Mouse (Mus musculus) heart, embryonic 10.5 days (tissue): ENCODE measurements around the gene Ythdf2. TPM values are rescaled to one million over a fixed set of nuclear protein-coding genes. Genes with fewer than 3 reads are reported as not detected.
A peak's percentile ranks its signal among the peaks of the same experiment; 100 is the strongest.

Experiments
- DNase-seq: peaks from one replicate; pipeline ENCODE4 v3.0.0-alpha.2; 2017; ENCODE audit warnings: low spot score
- H3K27ac ChIP-seq: fragments of 300-500 bp; sonication (generic); 2 replicates; pipeline ENCODE4 v1.5.1; 2016; ENCODE audit warnings: mild to moderate bottlenecking
- H3K27me3 ChIP-seq: fragments of 300-500 bp; sonication (generic); 2 replicates; pipeline ENCODE4 v1.6.1; 2016; ENCODE audit warnings: mild to moderate bottlenecking; ENCODE audit not compliant: poor library complexity, insufficient read depth, severe bottlenecking
- H3K36me3 ChIP-seq: fragments of 300-500 bp; sonication (generic); 2 replicates; pipeline ENCODE4 v1.6.1; 2016; ENCODE audit warnings: mild to moderate bottlenecking, moderate library complexity
- H3K4me1 ChIP-seq: fragments of 300-500 bp; sonication (generic); 2 replicates; pipeline ENCODE4 v1.6.1; 2016; ENCODE audit warnings: mild to moderate bottlenecking
- H3K4me3 ChIP-seq: fragments of 300-500 bp; sonication (generic); 2 replicates; pipeline ENCODE4 v1.5.1; 2016; ENCODE audit warnings: mild to moderate bottlenecking, moderate library complexity
- H3K9me3 ChIP-seq: fragments of 300-500 bp; sonication (generic); 2 replicates; pipeline ENCODE4 v1.6.1; 2016; ENCODE audit warnings: mild to moderate bottlenecking, moderate library complexity
- WGBS: fragments of 180-500 bp; shearing (Covaris S2); methylation state at CpG from one replicate; pipeline ENCODE4 v1.1.7; 2016; 5-methylcytosine and 5-hydroxymethylcytosine counted together
- polyA plus RNA-seq: library from polyadenylated mRNA; unstranded; fragments of >200 nt; fragmentation: Nextera tagmentation; extraction: Ambion mirVana; gene quantifications from 2 replicates; pipeline ENCODE4 v1.2.1, GENCODE M21; 2016

Gene Ythdf2
- polyA plus RNA-seq: 76.0 and 91.6 TPM in 2 replicates

DNA sequence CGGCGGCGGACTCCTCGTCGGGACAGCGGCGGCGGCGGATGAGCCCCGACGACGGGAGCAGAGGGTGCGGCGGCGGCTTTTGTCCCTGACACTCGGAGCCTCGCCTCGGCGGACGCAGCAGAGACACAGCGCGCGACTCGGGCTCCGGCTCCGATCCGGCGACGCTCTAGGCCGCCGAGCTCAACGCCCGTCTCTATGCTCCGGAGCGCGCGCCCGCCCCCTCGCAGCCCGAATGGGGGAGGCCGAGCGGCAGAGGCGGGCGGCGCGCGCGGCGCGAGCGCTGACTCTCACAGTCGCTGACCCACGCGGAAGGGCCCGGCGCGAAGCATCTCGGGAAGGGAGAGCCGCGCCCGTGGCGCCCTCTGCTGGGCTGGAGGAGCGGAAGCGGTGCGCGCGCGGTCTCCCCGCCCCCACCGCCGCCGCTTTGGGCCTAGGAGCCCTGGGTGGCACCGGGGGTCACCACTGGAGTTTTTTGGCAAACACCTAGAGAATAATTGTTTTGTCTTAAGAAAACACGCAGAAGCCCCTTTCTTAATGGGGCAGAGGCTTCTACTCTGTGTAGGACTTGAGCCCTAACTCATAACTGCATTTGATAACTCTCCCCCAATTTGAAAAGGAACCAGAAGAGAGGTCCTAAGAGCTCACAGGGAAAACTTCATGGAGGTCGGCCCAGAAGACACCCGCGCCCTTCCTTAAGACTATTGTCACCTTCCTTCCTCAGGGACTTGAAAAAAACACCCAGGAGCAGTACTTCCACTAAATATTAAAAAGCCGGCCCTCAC lies at the start of gene Ythdf2:
Ythdf2 (minus strand) TSS at position 351 of the 782 bp plus-strand sequence.
- WGBS: 1% methylated on average over 78 of the region's 78 CpGs
- DNase-seq: peak; percentile 97
- H3K9me3 ChIP-seq: no peaks in the 10 kb centered on the region
- H3K27me3 ChIP-seq: no peaks in the 10 kb centered on the region
- H3K4me1 ChIP-seq: peaks cover 16% of the 10 kb centered on the region
- peak within 1 kb of the TSS; percentile 99 for H3K27ac ChIP-seq
- H3K36me3 ChIP-seq: peaks cover 33% of the 10 kb centered on the region
- H3K4me3 ChIP-seq: peak within 1 kb of the TSS; percentile 89

GRCm38 (mm10) chr4:132260404-132261379 lies 48.6 kb upstream of the Ythdf2 start:
- H3K36me3 ChIP-seq: 0 out of 2 replicates have a peak, but pooled peaks cover 3% of the 10 kb centered on the region

GRCm38 (mm10) chr4:132259248-132259647 lies 47.1 kb upstream of the Ythdf2 start:
- H3K4me3 ChIP-seq: no peak overlapping the region; the same call in 1 of the 2 replicates

More at GRCm38 (mm10) chr4:132260404-132261379, 48.6 kb upstream of the Ythdf2 start:
- Histone ChIP-seq H3K4me1 (peaks cover 22% of the 10 kb centered on the region), H3K27me3 (no peaks in the 10 kb centered on the region), H3K27ac (peak overlapping the region; percentile 99), H3K9me3 (no peaks in the 10 kb centered on the region), H3K4me3 (peak overlapping the region; percentile 95)
- peak; percentile 77 for DNase-seq
- 3% methylated on average over 30 of the region's 64 CpGs for WGBS

DNA sequence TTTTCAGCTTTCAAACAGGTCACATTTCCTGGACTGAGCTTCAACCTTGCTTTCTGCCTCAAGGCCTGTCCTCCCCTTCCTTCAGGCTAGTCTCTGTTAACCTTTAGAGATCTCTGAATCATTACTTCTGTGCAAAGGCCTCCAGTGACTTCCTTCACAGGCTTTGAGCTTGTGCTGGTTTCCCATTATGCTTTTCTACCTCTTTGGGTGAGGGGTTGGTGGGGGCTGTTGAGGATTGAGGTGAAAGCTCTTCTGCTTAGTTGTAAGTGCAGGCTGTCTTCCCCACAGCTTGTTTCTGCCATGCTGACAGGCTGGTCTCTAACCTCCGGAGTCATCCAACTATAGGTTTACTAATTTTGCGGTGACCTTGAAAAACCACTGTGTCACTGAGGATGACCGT lies 44.3 kb upstream of the Ythdf2 start:
- no peak for DNase-seq
- Histone ChIP-seq H3K36me3 (peaks cover 11% of the 10 kb centered on the region), H3K27ac (no peak overlapping the region), H3K9me3 (no peaks in the 10 kb centered on the region), H3K4me1 (peaks cover 40% of the 10 kb centered on the region), H3K4me3 (no peak overlapping the region), H3K27me3 (no peaks in the 10 kb centered on the region)
- 89% methylated on average over 3 of the region's 3 CpGs for WGBS

More at GRCm38 (mm10) chr4:132259248-132259647, 47.1 kb upstream of the Ythdf2 start:
- Histone ChIP-seq H3K27ac (no peak overlapping the region; the same call in 1 of the 2 replicates), H3K9me3 (no peaks in the 10 kb centered on the region), H3K36me3 (0 out of 2 replicates have a peak, but pooled peaks cover 3% of the 10 kb centered on the region), H3K27me3 (no peaks in the 10 kb centered on the region), H3K4me1 (peaks cover 26% of the 10 kb centered on the region)
- 84% methylated on average over 4 of the region's 4 CpGs for WGBS
- DNase-seq: no peak

DNA sequence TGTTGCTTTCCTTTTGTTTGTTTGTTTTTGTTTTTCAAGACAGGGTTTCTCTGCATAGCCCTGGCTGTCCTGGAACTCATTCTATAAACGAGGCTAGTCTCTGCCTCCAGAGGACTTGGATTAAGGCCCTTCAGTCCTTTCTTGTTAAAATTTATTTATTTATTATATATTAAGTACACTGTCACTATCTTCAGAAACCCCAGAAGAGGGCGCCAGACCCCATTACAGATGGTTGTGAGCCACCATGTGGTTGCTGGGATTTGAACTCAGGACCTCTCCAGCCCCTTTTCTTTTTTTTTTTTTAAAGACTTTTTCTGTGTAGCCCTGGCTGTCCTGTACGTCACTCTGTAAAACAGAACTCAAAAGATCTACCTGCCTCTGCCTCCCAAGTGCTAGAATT lies 42.9 kb upstream of the Ythdf2 start:
- no peaks in the 10 kb centered on the region for H3K9me3 ChIP-seq
- H3K27me3 ChIP-seq: no peaks in the 10 kb centered on the region
- H3K4me1 ChIP-seq: peaks cover 35% of the 10 kb centered on the region
- 70% methylated on average over 3 of the region's 3 CpGs for WGBS
- H3K27ac ChIP-seq: no peak overlapping the region
- H3K4me3 ChIP-seq: no peak overlapping the region
- H3K36me3 ChIP-seq: peaks cover 25% of the 10 kb centered on the region
- no peak for DNase-seq

- no peaks in the 10 kb centered on the region for H3K9me3 ChIP-seq
- H3K27ac ChIP-seq: peak overlapping the region; percentile 52; the same call in 1 of the 2 replicates
- H3K4me1 ChIP-seq: peaks cover 25% of the 10 kb centered on the region
- no peak for DNase-seq
- 59% methylated on average over 2 of the region's 2 CpGs for WGBS
- H3K4me3 ChIP-seq: no peak overlapping the region
- no peaks in the 10 kb centered on the region for H3K27me3 ChIP-seq
- peaks cover 35% of the 10 kb centered on the region for H3K36me3 ChIP-seq
These were observed 41.5 kb upstream of the Ythdf2 start for GRCm38 (mm10) chr4:132253622-132254021.

DNA sequence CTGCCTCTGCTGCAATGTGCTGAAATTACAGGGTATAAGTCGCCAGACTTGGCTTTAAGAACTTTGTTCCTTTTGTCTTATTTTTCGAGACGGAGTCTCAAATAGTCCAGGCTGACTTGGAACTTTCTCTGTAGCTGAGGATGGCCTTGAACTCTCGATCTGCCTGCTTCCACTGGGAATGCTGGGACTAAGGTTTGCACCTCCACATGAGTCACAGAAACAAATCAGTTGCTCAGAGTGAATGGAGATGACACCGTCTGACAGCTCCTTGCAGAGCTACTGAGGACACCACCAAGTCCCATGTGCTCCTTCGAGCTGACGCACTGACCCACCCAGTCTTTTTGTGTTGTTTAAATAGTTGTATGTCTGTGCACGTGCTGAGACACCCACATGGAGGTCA lies 41.0 kb upstream of the Ythdf2 start:
- 83% methylated on average over 8 of the region's 8 CpGs for whole genome bisulfite sequencing
- peaks cover 39% of the 10 kb centered on the region for H3K36me3 ChIP-seq
- H3K27ac ChIP-seq: no peak overlapping the region
- no peak for DNase-seq
- no peaks in the 10 kb centered on the region for H3K9me3 ChIP-seq
- no peaks in the 10 kb centered on the region for H3K27me3 ChIP-seq
- H3K4me1 ChIP-seq: peaks cover 25% of the 10 kb centered on the region
- no peak overlapping the region for H3K4me3 ChIP-seq

GRCm38 (mm10) chr4:132251596-132251995 lies 39.5 kb upstream of the Ythdf2 start:
- Histone ChIP-seq H3K36me3 (peaks cover 52% of the 10 kb centered on the region), H3K27ac (no peak overlapping the region), H3K4me3 (no peak overlapping the region), H3K27me3 (no peaks in the 10 kb centered on the region), H3K9me3 (no peaks in the 10 kb centered on the region), H3K4me1 (peaks cover 23% of the 10 kb centered on the region)
- WGBS: 93% methylated on average over 9 of the region's 9 CpGs
- DNase-seq: no peak

GRCm38 (mm10) chr4:132247451-132247997 lies 35.4 kb upstream of the Ythdf2 start:
- Histone ChIP-seq H3K27ac (no peak overlapping the region), H3K4me1 (no peaks in the 10 kb centered on the region), H3K36me3 (peaks cover 83% of the 10 kb centered on the region), H3K9me3 (no peaks in the 10 kb centered on the region), H3K27me3 (no peaks in the 10 kb centered on the region), H3K4me3 (no peak overlapping the region)
- DNase-seq: no peak
- WGBS: 74% methylated on average over 5 of the region's 5 CpGs

- Histone ChIP-seq H3K27me3 (no peaks in the 10 kb centered on the region), H3K36me3 (peaks cover 83% of the 10 kb centered on the region), H3K27ac (peak overlapping the region; percentile 30; the same call in 1 of the 2 replicates), H3K9me3 (no peaks in the 10 kb centered on the region), H3K4me1 (no peaks in the 10 kb centered on the region), H3K4me3 (no peak overlapping the region)
- DNase-seq: no peak
- 79% methylated on average over 3 of the region's 3 CpGs for WGBS
These were observed 33.5 kb upstream of the Ythdf2 start for GRCm38 (mm10) chr4:132245643-132246042.

- no peak overlapping the region for H3K27ac ChIP-seq
- H3K27me3 ChIP-seq: no peaks in the 10 kb centered on the region
- no peaks in the 10 kb centered on the region for H3K9me3 ChIP-seq
- peaks cover 88% of the 10 kb centered on the region for H3K36me3 ChIP-seq
- H3K4me3 ChIP-seq: no peak overlapping the region
- DNase-seq: no peak
- WGBS: 67% methylated on average over 3 of the region's 3 CpGs
- no peaks in the 10 kb centered on the region for H3K4me1 ChIP-seq
These were observed 29.1 kb upstream of the Ythdf2 start for GRCm38 (mm10) chr4:132241208-132241607.

DNA sequence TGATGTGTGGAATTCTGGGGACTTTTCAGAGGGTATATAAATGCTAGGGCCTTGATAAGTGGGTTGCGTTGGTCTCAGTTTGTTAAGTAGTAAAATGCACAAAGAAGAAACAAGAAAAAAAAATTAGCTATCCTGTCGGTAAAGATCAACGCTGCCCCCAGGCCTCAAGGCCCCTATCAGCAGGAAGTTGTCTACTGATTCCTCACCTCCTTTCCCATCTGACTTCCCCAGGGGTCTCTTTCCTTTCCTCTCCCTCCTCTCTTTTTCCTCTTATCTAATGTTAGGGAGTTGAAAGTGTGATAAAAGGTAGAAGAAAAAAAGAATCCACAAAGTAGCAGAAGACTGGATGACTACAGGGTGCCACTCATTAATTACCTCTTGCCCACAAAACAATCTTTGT lies 28.3 kb upstream of the Ythdf2 start:
- Histone ChIP-seq H3K36me3 (peaks cover 88% of the 10 kb centered on the region), H3K27ac (no peak overlapping the region), H3K4me1 (no peaks in the 10 kb centered on the region), H3K9me3 (no peaks in the 10 kb centered on the region), H3K27me3 (no peaks in the 10 kb centered on the region), H3K4me3 (no peak overlapping the region)
- no peak for DNase-seq
- WGBS: 55% methylated on average over 3 of the region's 3 CpGs
